Mouse (Mus musculus) myocyte (in vitro differentiated cells): ENCODE results near the gene Krt18. TPM values are rescaled to one million over a fixed set of nuclear protein-coding genes. Genes with fewer than 3 reads are reported as not detected.
"Not testable (repeated sequence)": the region's sequence is repeated elsewhere in the genome, so short reads cannot be mapped to it uniquely, and the experiment has no call there.

Source experiments
- H3K27me3 ChIP-seq: one replicate; pipeline ENCODE4 v1.6.1; 2011; ENCODE audit not compliant: control insufficient read depth, insufficient read depth, insufficient read length
- H3K36me3 ChIP-seq: one replicate; pipeline ENCODE4 v1.6.1; 2011; ENCODE audit not compliant: control insufficient read depth, insufficient read depth
- H3K4me2 ChIP-seq: one replicate; pipeline ENCODE4 v1.6.1; 2011; ENCODE audit warnings: low read depth, control low read depth
- H3K4me3 ChIP-seq: one replicate; pipeline ENCODE4 v1.5.1; 2011; ENCODE audit warnings: mild to moderate bottlenecking, control low read depth, moderate library complexity
- H3K79me2 ChIP-seq: one replicate; pipeline ENCODE4 v1.6.1; 2011; ENCODE audit not compliant: control insufficient read depth, insufficient read depth
- H3ac ChIP-seq: one replicate; pipeline ENCODE4 v1.6.1; 2011; ENCODE audit not compliant: control insufficient read depth, insufficient read length
- CEBPB ChIP-seq: IDR thresholded peaks from 2 replicates; pipeline ENCODE4 v1.6.1; 2011; ENCODE audit warnings: mild to moderate bottlenecking, moderate library complexity; ENCODE audit not compliant: poor library complexity, insufficient read depth, severe bottlenecking
- E2F4 ChIP-seq: IDR thresholded peaks from one replicate; pipeline ENCODE4 v1.6.1; 2011; ENCODE audit warnings: mild to moderate bottlenecking, control low read depth, moderate library complexity; ENCODE audit not compliant: insufficient read depth
- MAX ChIP-seq: IDR thresholded peaks from one replicate; pipeline ENCODE4 v1.6.1; 2011; ENCODE audit warnings: low read depth, mild to moderate bottlenecking, control low read depth
- MYOD1 ChIP-seq, 3 experiments: IDR thresholded peaks; one replicate each; pipeline ENCODE4 v1.6.1; 2011; ENCODE audit warnings: control low read depth in 2 of 3, low read depth in 2 of 3, mild to moderate bottlenecking in 2 of 3, moderate library complexity in 1 of 3; ENCODE audit not compliant: insufficient read length in 2 of 3, control insufficient read depth in 1 of 3
- MYOG ChIP-seq, 3 experiments: IDR thresholded peaks; one replicate each; pipeline ENCODE4 v1.6.1; 2011; ENCODE audit warnings: control low read depth in 2 of 3, low read depth in 2 of 3, mild to moderate bottlenecking in 2 of 3; ENCODE audit not compliant: insufficient read length in 2 of 3, control insufficient read depth in 1 of 3, insufficient read depth in 1 of 3
- POLR2A ChIP-seq: IDR thresholded peaks from one replicate; pipeline ENCODE4 v1.6.1; 2011; ENCODE audit warnings: low read depth, mild to moderate bottlenecking, control low read depth, moderate library complexity; ENCODE audit not compliant: insufficient read length
- POLR2AphosphoS2 ChIP-seq: IDR thresholded peaks from one replicate; pipeline ENCODE4 v1.6.1; 2011; ENCODE audit warnings: low read depth, control low read depth; ENCODE audit not compliant: insufficient read length
- REST ChIP-seq: IDR thresholded peaks from one replicate; pipeline ENCODE4 v1.6.1; 2011; ENCODE audit warnings: mild to moderate bottlenecking, control low read depth, moderate library complexity; ENCODE audit not compliant: insufficient read depth, insufficient read length
- SRF ChIP-seq: IDR thresholded peaks from one replicate; pipeline ENCODE4 v1.6.1; 2011; ENCODE audit warnings: low read depth; ENCODE audit not compliant: control insufficient read depth, insufficient read length
- TCF12 ChIP-seq: IDR thresholded peaks from one replicate; pipeline ENCODE4 v1.6.1; 2011; ENCODE audit warnings: mild to moderate bottlenecking, control low read depth; ENCODE audit not compliant: poor library complexity, insufficient read depth, severe bottlenecking
- TCF3 ChIP-seq: IDR thresholded peaks from one replicate; pipeline ENCODE4 v1.6.1; 2011; ENCODE audit warnings: low read depth, control low read depth; ENCODE audit not compliant: insufficient read length
- USF1 ChIP-seq: IDR thresholded peaks from one replicate; pipeline ENCODE4 v1.6.1; 2011; ENCODE audit warnings: low read depth, mild to moderate bottlenecking, control low read depth, moderate library complexity
- polyA plus RNA-seq: library from polyadenylated mRNA; unstranded; fragments of >200 nt; fragmentation: generic; extraction: Trizol; gene quantifications from one replicate; pipeline ENCODE4 v1.2.1, GENCODE M21; 2012; ENCODE audit warnings: missing spikeins

The Krt18 gene
- polyA plus RNA-seq, 1 experiment, result not detected

- H3K4me2 ChIP-seq, result peak overlapping the region; percentile 50
- TF ChIP-seq MYOD1 (IDR thresholded peaks at IDR 0.05; ENCODE audit: control insufficient read depth in 1 of 3, insufficient read length in 2 of 3, low read depth in 2 of 3) (peak; percentile 61 to 86 (median 67)), MYOG (IDR thresholded peaks at IDR 0.05; ENCODE audit: control insufficient read depth in 1 of 3, insufficient read depth in 1 of 3, insufficient read length in 2 of 3, low read depth in 2 of 3) (peak; percentile 60 to 79 (median 69)), TCF3 (peak; percentile 19), TCF12 (peak; percentile 66)
- H3K36me3 ChIP-seq, H3ac ChIP-seq, H3K27me3 ChIP-seq, H3K79me2 ChIP-seq, H3K4me3 ChIP-seq: not testable (repeated sequence)
Measured at GRCm38 (mm10) chr15:101996450-101997078, 31.4 kb upstream of the Krt18 start.

GRCm38 (mm10) chr15:101999156-101999555 is 28.8 kb upstream of the Krt18 start:
- Histone ChIP-seq H3K36me3 (no peaks in the 10 kb centered on the region), H3K27me3 (no peaks in the 10 kb centered on the region), H3K4me3 (no peak overlapping the region), H3K79me2 (no peaks in the 10 kb centered on the region), H3K4me2 (no peak overlapping the region), H3ac (no peak overlapping the region)
- no peak for TF ChIP-seq TCF12
- no peak for TF ChIP-seq CEBPB

GRCm38 (mm10) chr15:101999676-102000335 is 28.2 kb upstream of the Krt18 start:
- Histone ChIP-seq H3ac (no peak overlapping the region), H3K79me2 (no peaks in the 10 kb centered on the region), H3K36me3 (no peaks in the 10 kb centered on the region), H3K4me3 (no peak overlapping the region), H3K27me3 (no peaks in the 10 kb centered on the region), H3K4me2 (no peak overlapping the region)
- TF ChIP-seq POLR2A (no peak), MAX (no peak), TCF3 (no peak), REST (no peak), TCF12 (no peak), USF1 (no peak), E2F4 (no peak), SRF (no peak), CEBPB (no peak), MYOD1 (IDR thresholded peaks at IDR 0.05; ENCODE audit: control insufficient read depth in 1 of 3, insufficient read length in 2 of 3, low read depth in 2 of 3) (no peak), MYOG (IDR thresholded peaks at IDR 0.05; ENCODE audit: control insufficient read depth in 1 of 3, insufficient read depth in 1 of 3, insufficient read length in 2 of 3, low read depth in 2 of 3) (no peak), POLR2AphosphoS2 (no peak)

- Histone ChIP-seq H3ac (no peak overlapping the region), H3K79me2 (no peaks in the 10 kb centered on the region), H3K4me3 (no peak overlapping the region), H3K4me2 (no peak overlapping the region), H3K36me3 (no peaks in the 10 kb centered on the region), H3K27me3 (no peaks in the 10 kb centered on the region)
- no peak for TF ChIP-seq REST
- TF ChIP-seq POLR2A, result no peak
- no peak for TF ChIP-seq TCF12
- no peak for TF ChIP-seq MAX
- TF ChIP-seq TCF3, result no peak
- TF ChIP-seq SRF, result no peak
- no peak for TF ChIP-seq POLR2AphosphoS2
- no peak for TF ChIP-seq MYOG (IDR thresholded peaks at IDR 0.05; ENCODE audit: control insufficient read depth in 1 of 3, insufficient read depth in 1 of 3, insufficient read length in 2 of 3, low read depth in 2 of 3)
- TF ChIP-seq CEBPB, result no peak
- TF ChIP-seq E2F4, result no peak
- no peak for TF ChIP-seq MYOD1 (IDR thresholded peaks at IDR 0.05; ENCODE audit: control insufficient read depth in 1 of 3, insufficient read length in 2 of 3, low read depth in 2 of 3)
Measured at GRCm38 (mm10) chr15:102002646-102003488, 25.1 kb upstream of the Krt18 start.

- Histone ChIP-seq H3K4me3 (no peak overlapping the region), H3ac (no peak overlapping the region), H3K4me2 (no peak overlapping the region), H3K27me3 (no peaks in the 10 kb centered on the region), H3K79me2 (no peaks in the 10 kb centered on the region), H3K36me3 (no peaks in the 10 kb centered on the region)
- TF ChIP-seq REST (no peak), MYOG (IDR thresholded peaks at IDR 0.05; ENCODE audit: control insufficient read depth in 1 of 3, insufficient read depth in 1 of 3, insufficient read length in 2 of 3, low read depth in 2 of 3) (no peak), E2F4 (no peak), MAX (no peak), TCF12 (no peak), POLR2AphosphoS2 (no peak), CEBPB (no peak), MYOD1 (IDR thresholded peaks at IDR 0.05; ENCODE audit: control insufficient read depth in 1 of 3, insufficient read length in 2 of 3, low read depth in 2 of 3) (no peak), USF1 (no peak), SRF (no peak), TCF3 (no peak), POLR2A (no peak)
Measured at GRCm38 (mm10) chr15:102003516-102003915, 24.5 kb upstream of the Krt18 start.
